Mouse (Mus musculus): ENCODE data around the gene Shc4. TPM values are rescaled to one million over a fixed set of nuclear protein-coding genes. Genes with fewer than 3 reads are reported as not detected.

Gene Shc4
- polyA plus RNA-seq, 1 experiment from 2014 or later: 1.7 TPM

- peak overlapping the region; percentile 46 for H3K4me2 ChIP-seq (replicated peaks)
- no peak overlapping the region for H3K27ac ChIP-seq
- H3K4me1 ChIP-seq (replicated peaks): peaks cover 7% of the 10 kb centered on the region
- H3K36me3 ChIP-seq: no peaks in the 10 kb centered on the region
- H3K4me3 ChIP-seq (replicated peaks): peak overlapping the region; percentile 1
- peak; percentile 75 for ATAC-seq
- H3K9ac ChIP-seq (replicated peaks): peak overlapping the region; percentile 25; the same call in 1 of the 2 replicates
- H3K9me3 ChIP-seq: no peaks in the 10 kb centered on the region
- WGBS: 19% methylated on average over 10 of the region's 10 CpGs
- peaks cover 3% of the 10 kb centered on the region; the same call in 1 of the 2 replicates for H3K27me3 ChIP-seq
Observed at GRCm38 (mm10) chr2:125659823-125660536, 64.0 kb downstream of the Shc4 start.

- ATAC-seq: no peak
- no peak overlapping the region for H3K4me3 ChIP-seq (replicated peaks)
- WGBS: 93% methylated on average over 9 of the region's 9 CpGs
- no peak overlapping the region for H3K9ac ChIP-seq (replicated peaks)
- H3K9me3 ChIP-seq: no peaks in the 10 kb centered on the region
- H3K27ac ChIP-seq: no peak overlapping the region
- H3K4me1 ChIP-seq (replicated peaks): peaks cover 5% of the 10 kb centered on the region; the same call in 1 of the 2 replicates
- H3K4me2 ChIP-seq (replicated peaks): no peak overlapping the region
- H3K36me3 ChIP-seq: no peaks in the 10 kb centered on the region
- H3K27me3 ChIP-seq: no peaks in the 10 kb centered on the region
Observed at GRCm38 (mm10) chr2:125655391-125655790, 68.6 kb downstream of the Shc4 start.

- no peak overlapping the region for H3K4me2 ChIP-seq (replicated peaks)
- no peaks in the 10 kb centered on the region for H3K36me3 ChIP-seq
- no peak overlapping the region for H3K9ac ChIP-seq (replicated peaks)
- H3K9me3 ChIP-seq: no peaks in the 10 kb centered on the region
- no peak for ATAC-seq
- H3K4me3 ChIP-seq (replicated peaks): no peak overlapping the region
- H3K27ac ChIP-seq: no peak overlapping the region
- H3K27me3 ChIP-seq: no peaks in the 10 kb centered on the region
- 0 out of 2 replicates have a peak, but pooled peaks cover 4% of the 10 kb centered on the region for H3K4me1 ChIP-seq (replicated peaks)
- WGBS: 91% methylated on average over 2 of the region's 2 CpGs
Observed at GRCm38 (mm10) chr2:125653286-125653685, 70.7 kb downstream of the Shc4 start.

- Histone ChIP-seq H3K9ac (replicated peaks) (no peak overlapping the region), H3K36me3 (no peaks in the 10 kb centered on the region), H3K27ac (no peak overlapping the region), H3K4me1 (replicated peaks) (0 out of 2 replicates have a peak, but pooled peaks cover 4% of the 10 kb centered on the region), H3K27me3 (no peaks in the 10 kb centered on the region), H3K9me3 (no peaks in the 10 kb centered on the region), H3K4me2 (replicated peaks) (no peak overlapping the region), H3K4me3 (replicated peaks) (no peak overlapping the region)
- ATAC-seq: no peak
- WGBS: 57% methylated on average over 8 of the region's 8 CpGs
Observed at GRCm38 (mm10) chr2:125651563-125651962, 72.4 kb downstream of the Shc4 start.

GRCm38 (mm10) chr2:125650742-125651352, 73.1 kb downstream of the Shc4 start:
- H3K9me3 ChIP-seq: no peaks in the 10 kb centered on the region
- H3K4me1 ChIP-seq (replicated peaks): 0 out of 2 replicates have a peak, but pooled peaks cover 4% of the 10 kb centered on the region
- WGBS: 94% methylated on average over 14 of the region's 14 CpGs
- H3K4me3 ChIP-seq (replicated peaks): no peak overlapping the region
- ATAC-seq: no peak
- no peak overlapping the region for H3K4me2 ChIP-seq (replicated peaks)
- no peaks in the 10 kb centered on the region for H3K36me3 ChIP-seq
- no peak overlapping the region for H3K9ac ChIP-seq (replicated peaks)
- no peak overlapping the region for H3K27ac ChIP-seq
- no peaks in the 10 kb centered on the region for H3K27me3 ChIP-seq

GRCm38 (mm10) chr2:125650038-125650437, 73.9 kb downstream of the Shc4 start:
- 92% methylated on average over 5 of the region's 5 CpGs for WGBS
- no peak overlapping the region for H3K4me3 ChIP-seq (replicated peaks)
- H3K27me3 ChIP-seq: no peaks in the 10 kb centered on the region
- 0 out of 2 replicates have a peak, but pooled peaks cover 6% of the 10 kb centered on the region for H3K4me1 ChIP-seq (replicated peaks)
- ATAC-seq: no peak
- no peaks in the 10 kb centered on the region for H3K9me3 ChIP-seq
- no peak overlapping the region for H3K9ac ChIP-seq (replicated peaks)
- no peak overlapping the region for H3K27ac ChIP-seq
- no peaks in the 10 kb centered on the region for H3K36me3 ChIP-seq
- no peak overlapping the region for H3K4me2 ChIP-seq (replicated peaks)

- Histone ChIP-seq H3K4me3 (replicated peaks) (no peak overlapping the region), H3K9me3 (no peaks in the 10 kb centered on the region), H3K27ac (no peak overlapping the region), H3K27me3 (no peaks in the 10 kb centered on the region), H3K4me1 (replicated peaks) (0 out of 2 replicates have a peak, but pooled peaks cover 5% of the 10 kb centered on the region), H3K4me2 (replicated peaks) (no peak overlapping the region), H3K9ac (replicated peaks) (no peak overlapping the region), H3K36me3 (no peaks in the 10 kb centered on the region)
- WGBS: 70% methylated on average over 6 of the region's 6 CpGs
- no peak for ATAC-seq
Observed at GRCm38 (mm10) chr2:125644912-125645311, 79.0 kb downstream of the Shc4 start.

- H3K36me3 ChIP-seq: no peaks in the 10 kb centered on the region
- no peak overlapping the region for H3K27ac ChIP-seq
- no peak overlapping the region for H3K9ac ChIP-seq (replicated peaks)
- no peaks in the 10 kb centered on the region for H3K4me1 ChIP-seq (replicated peaks)
- H3K4me2 ChIP-seq (replicated peaks): no peak overlapping the region
- no peaks in the 10 kb centered on the region for H3K9me3 ChIP-seq
- ATAC-seq: no peak
- no peaks in the 10 kb centered on the region for H3K27me3 ChIP-seq
- WGBS: 84% methylated on average over 7 of the region's 7 CpGs
- H3K4me3 ChIP-seq (replicated peaks): no peak overlapping the region
Observed at GRCm38 (mm10) chr2:125637331-125637730, 86.6 kb downstream of the Shc4 start.

- Histone ChIP-seq H3K27me3 (no peaks in the 10 kb centered on the region), H3K27ac (no peak overlapping the region), H3K4me2 (replicated peaks) (no peak overlapping the region), H3K36me3 (no peaks in the 10 kb centered on the region), H3K9me3 (no peaks in the 10 kb centered on the region), H3K4me1 (replicated peaks) (0 out of 2 replicates have a peak, but pooled peaks cover 4% of the 10 kb centered on the region), H3K4me3 (replicated peaks) (no peak overlapping the region), H3K9ac (replicated peaks) (no peak overlapping the region)
- ATAC-seq: no peak
- WGBS: 91% methylated on average over 2 of the region's 2 CpGs
Observed at GRCm38 (mm10) chr2:125630010-125630409, 93.9 kb downstream of the Shc4 start.

- H3K27ac ChIP-seq: no peak overlapping the region
- ATAC-seq: no peak
- WGBS: 89% methylated on average over 6 of the region's 6 CpGs
Observed at GRCm38 (mm10) chr2:125628487-125628886, 95.5 kb downstream of the Shc4 start.

GRCm38 (mm10) chr2:125626536-125626935, 97.4 kb downstream of the Shc4 start:
- H3K9ac ChIP-seq (replicated peaks): no peak overlapping the region
- no peak overlapping the region for H3K4me2 ChIP-seq (replicated peaks)
- ATAC-seq: no peak
- no peaks in the 10 kb centered on the region for H3K36me3 ChIP-seq
- no peaks in the 10 kb centered on the region for H3K9me3 ChIP-seq
- H3K4me3 ChIP-seq (replicated peaks): no peak overlapping the region
- 90% methylated on average over 4 of the region's 4 CpGs for WGBS
- peaks cover 20% of the 10 kb centered on the region for H3K4me1 ChIP-seq (replicated peaks)
- H3K27me3 ChIP-seq: no peaks in the 10 kb centered on the region
- no peak overlapping the region for H3K27ac ChIP-seq

More at GRCm38 (mm10) chr2:125628487-125628886, 95.5 kb downstream of the Shc4 start:
- H3K36me3 ChIP-seq: no peaks in the 10 kb centered on the region
- no peak overlapping the region for H3K4me3 ChIP-seq (replicated peaks)
- peaks cover 15% of the 10 kb centered on the region for H3K4me1 ChIP-seq (replicated peaks)
- no peak overlapping the region for H3K9ac ChIP-seq (replicated peaks)
- no peak overlapping the region for H3K4me2 ChIP-seq (replicated peaks)
- H3K27me3 ChIP-seq: no peaks in the 10 kb centered on the region
- H3K9me3 ChIP-seq: no peaks in the 10 kb centered on the region

- Histone ChIP-seq H3K4me2 (replicated peaks) (peak within 1 kb of the TSS; percentile 83), H3K36me3 (no peaks in the 10 kb centered on the region; the same call in 1 of the 2 replicates), H3K27ac (no peak within 1 kb of the TSS), H3K4me3 (replicated peaks) (peak within 1 kb of the TSS; percentile 88), H3K9ac (replicated peaks) (peak within 1 kb of the TSS; percentile 81), H3K27me3 (no peaks in the 10 kb centered on the region), H3K9me3 (no peaks in the 10 kb centered on the region), H3K4me1 (replicated peaks) (peaks cover 24% of the 10 kb centered on the region)
- WGBS: 0% methylated on average over 50 of the region's 50 CpGs
- ATAC-seq: peak; percentile 99
Observed at GRCm38 (mm10) chr2:125624837-125625351, 99.1 kb downstream of the Shc4 start, which contains the start of gene Cep152. Gene Cep152 (minus strand): TSS chr2:125625113.

Measured in midbrain, embryonic 13.5 days (tissue).